Mouse (Mus musculus) CD4-positive naive resting alpha-beta T cell, adult 57 days (primary cell): ENCODE measurements around the gene Adamts8. TPM values are rescaled to one million over a fixed set of nuclear protein-coding genes. Genes with fewer than 3 reads are reported as not detected.

Experiments used
- total RNA-seq: library from RNA; stranded (reverse); gene quantifications from one replicate; pipeline ENCODE4 v1.2.4, GENCODE M21; 2023

Adamts8 gene
- total RNA-seq, result not detected

DNA sequence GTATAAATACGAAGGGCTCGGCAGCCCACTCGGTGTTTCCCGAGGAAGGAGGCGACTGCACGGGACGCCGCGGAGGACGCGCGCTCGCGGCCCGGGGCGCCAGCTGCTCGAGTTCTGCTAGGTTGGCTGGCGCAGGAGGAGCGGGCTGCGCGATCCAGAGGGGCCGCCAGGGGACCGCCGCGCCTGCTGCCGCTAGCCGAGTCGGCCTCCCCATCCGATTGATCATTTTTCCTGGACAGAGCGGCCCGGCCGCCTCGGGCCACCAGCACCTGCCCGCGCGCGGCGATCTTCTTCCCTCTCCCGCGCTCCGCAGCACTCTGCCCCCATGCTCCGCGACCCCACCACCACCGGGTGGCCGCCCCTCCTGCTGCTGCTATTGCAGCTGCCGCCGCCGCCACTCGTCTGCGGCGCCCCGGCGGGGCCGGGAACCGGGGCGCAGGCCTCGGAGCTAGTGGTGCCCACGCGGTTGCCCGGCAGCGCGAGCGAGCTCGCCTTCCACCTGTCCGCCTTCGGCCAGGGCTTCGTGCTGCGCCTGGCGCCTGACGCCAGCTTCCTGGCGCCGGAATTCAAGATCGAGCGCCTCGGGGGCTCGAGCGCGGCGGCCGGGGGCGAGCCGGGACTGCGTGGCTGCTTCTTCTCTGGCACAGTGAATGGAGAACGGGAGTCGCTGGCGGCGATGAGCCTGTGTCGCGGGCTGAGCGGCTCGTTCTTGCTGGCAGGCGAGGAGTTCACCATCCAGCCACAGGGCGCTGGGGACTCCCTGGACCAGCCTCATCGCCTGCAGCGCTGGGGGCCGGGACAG lies at the start of gene Adamts8:
Gene Adamts8 (plus strand): TSS at position 51 of the 802 bp plus-strand sequence.

DNA sequence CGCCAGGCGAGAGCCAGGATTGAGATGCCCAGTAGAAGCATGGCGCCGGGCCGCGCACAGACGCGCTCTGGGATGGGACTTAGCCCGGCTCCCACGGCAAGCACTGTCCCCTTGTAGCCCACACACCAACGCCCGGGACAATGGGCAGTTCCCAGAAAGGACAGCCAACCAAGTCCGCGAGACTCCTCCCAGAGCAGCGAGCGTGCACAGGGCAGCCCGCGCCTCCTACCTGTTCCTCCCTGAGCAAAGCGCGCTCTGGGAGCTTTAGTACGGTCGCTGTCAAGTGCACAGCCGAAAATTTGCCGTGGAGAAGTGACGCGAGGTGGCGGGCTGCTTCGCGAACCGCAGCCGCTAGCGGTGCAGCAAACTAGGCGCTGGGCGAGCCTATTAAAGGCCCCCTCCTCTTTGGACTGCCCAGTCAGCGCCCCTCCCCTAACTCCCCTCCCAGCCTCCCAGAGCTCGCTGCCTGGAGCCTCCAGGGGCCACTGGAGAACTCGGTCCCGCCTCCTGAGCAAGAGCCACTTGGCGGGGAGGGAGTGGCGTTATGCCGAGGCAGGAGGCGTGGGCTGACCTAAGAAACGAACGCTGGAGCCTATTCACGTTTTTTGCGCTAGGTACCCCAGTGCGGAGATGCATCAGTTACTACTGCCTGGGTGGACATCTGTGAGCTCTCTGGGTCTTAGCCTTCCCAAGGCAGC lies 20.0 kb upstream of the Adamts8 start, which contains the start of gene Adamts15:
Gene Adamts15 (minus strand): TSS at position 256 of the 698 bp plus-strand sequence.

Other genes with a start within 250 kb of the Adamts8 start
- 0.15 TPM for gene Adamts15, start 20.1 kb upstream of the Adamts8 start, total RNA-seq
- 54.3 TPM for gene Zbtb44, start 88.1 kb downstream of the Adamts8 start, total RNA-seq
- 0.98 TPM for gene St14, start 189.3 kb downstream of the Adamts8 start, total RNA-seq